ENCODE assay signal across 8 mouse cellular contexts in the genomic region with DNA sequence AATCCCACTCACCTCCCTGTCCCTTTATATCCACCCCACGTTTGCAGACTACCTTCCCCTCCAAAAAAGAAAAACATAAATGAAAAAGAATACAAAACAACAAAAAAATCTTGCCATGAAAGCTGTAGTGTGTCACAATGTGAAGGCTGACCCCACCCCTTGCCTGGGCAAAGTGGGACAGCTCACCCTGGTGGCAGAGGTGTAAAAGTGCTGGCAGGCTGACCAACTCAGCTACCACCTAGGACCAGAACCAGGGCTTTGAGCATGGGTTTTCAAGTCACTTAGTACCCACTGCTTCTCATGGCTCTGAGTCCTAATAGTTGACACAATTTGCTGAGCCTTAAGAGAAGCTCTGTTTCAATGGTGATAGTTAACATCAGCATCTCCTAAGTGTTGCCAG.
A peak's percentile ranks its signal among the peaks of the same experiment; 100 is the strongest.
DNase-seq lines count a peak whose midpoint lies in the region; ATAC-seq and TF ChIP-seq lines count a peak whose summit lies in the region.

No protein-coding gene starts in this region.

- no peaks in the 10 kb centered on the region for H3K27me3 ChIP-seq in lung, embryonic 14.5 days (ENCODE audit: insufficient read depth, low read length)

- ATAC-seq in lung, embryonic 14.5 days (ENCODE audit: insufficient read depth): no peak

- H3K9me3 ChIP-seq in lung, embryonic 14.5 days (ENCODE audit: low read depth, low read length): no peaks in the 10 kb centered on the region

- H3K9ac ChIP-seq in lung, embryonic 14.5 days: no peak overlapping the region

- H3K27ac ChIP-seq in gastrocnemius, adult 2 months: no peak overlapping the region
- H3K27ac ChIP-seq in lung, embryonic 14.5 days (ENCODE audit: low read depth): no peak overlapping the region

- H3K36me3 ChIP-seq in lung, embryonic 14.5 days (ENCODE audit: insufficient read depth): no peaks in the 10 kb centered on the region

- intact Hi-C loops in gastrocnemius, adult 2 months (cut with DNase I): no loop called here
- intact Hi-C loops in gastrocnemius, postnatal 36 days (cut with DNase I): no loop called here

- H3K4me3 ChIP-seq in gastrocnemius, adult 2 months: no peak overlapping the region
- no peak overlapping the region for H3K4me3 ChIP-seq in lung, adult 2 months (replicated peaks; ENCODE audit: extremely low read depth, low read depth, low read length)
- H3K4me3 ChIP-seq in lung, embryonic 14.5 days (ENCODE audit: low read depth, low read length): no peak overlapping the region

- TF ChIP-seq POLR2A in lung, adult 2 months (IDR thresholded peaks at IDR 0.05; ENCODE audit: borderline replicate concordance, extremely low read depth, low read depth, low read length): no peak

- no peak overlapping the region for H3K4me2 ChIP-seq in lung, embryonic 14.5 days

- H3K4me1 ChIP-seq in lung, adult 2 months (ENCODE audit: control insufficient read depth, insufficient read depth, low read length): no peaks in the 10 kb centered on the region
- H3K4me1 ChIP-seq in lung, embryonic 14.5 days (ENCODE audit: insufficient read depth): no peaks in the 10 kb centered on the region

- no peak for DNase-seq in gastrocnemius, adult 2 months
- DNase-seq in gastrocnemius, postnatal 36 days: no peak
- peak; percentile 1 for DNase-seq in lung, adult 2 months
- no peak for DNase-seq in lung, postnatal 4 days
- DNase-seq in adrenal gland, postnatal 36 days: peak; percentile 7 to 16
- peak; percentile 3 for DNase-seq in lung, embryonic 14.5 days
- DNase-seq in testis, postnatal 10 days (ENCODE audit: low spot score): no peak
- no peak for DNase-seq in right cerebral cortex, postnatal 14 days

- peak; percentile 7; the same call in 1 of the 2 replicates for TF ChIP-seq CTCF in gastrocnemius, adult 2 months (IDR thresholded peaks at IDR 0.05)
- peak; percentile 21; the same call in 1 of the 2 replicates for TF ChIP-seq CTCF in lung, adult 2 months (IDR thresholded peaks at IDR 0.05; ENCODE audit: insufficient read depth, low read length)
- TF ChIP-seq CTCF in lung, embryonic 14.5 days (IDR thresholded peaks at IDR 0.05; ENCODE audit: low read depth): peak; percentile 43; the same call in 1 of the 2 replicates

- 26% methylated on average over 1 of the region's 1 CpGs for WGBS in lung, adult 2 months
- 41% methylated on average over 1 of the region's 1 CpGs for WGBS in lung, embryonic 14.5 days

Comparison
In these comparisons a context has a peak if more than half of its experiments do, and no peak if none do; other contexts are left out.
1. DNase-seq: peak in lung, adult 2 months (single experiment), adrenal gland, postnatal 36 days (2 of 2) and lung, embryonic 14.5 days (single experiment); none in gastrocnemius, adult 2 months (single experiment), gastrocnemius, postnatal 36 days (0 of 2), lung, postnatal 4 days (0 of 2), testis, postnatal 10 days (single experiment) and right cerebral cortex, postnatal 14 days (single experiment).
2. Peak in every context shown above with its lines, with median percentiles within 50 percentile points of each other: CTCF ChIP-seq.